Mouse (Mus musculus) hematopoietic multipotent progenitor cell, adult 10-12 weeks (in vitro differentiated cells): ENCODE data around the gene Ovol3. TPM values are rescaled to one million over a fixed set of nuclear protein-coding genes. Genes with fewer than 3 reads are reported as not detected.

Experiments used
- polyA plus RNA-seq: library from polyadenylated mRNA; stranded (reverse); fragments of >175 nt; gene quantifications from 2 replicates; pipeline ENCODE4 v1.2.3, GENCODE M21; 2012; ENCODE audit warnings: low replicate concordance

Gene Ovol3
- not detected in 2 replicates for polyA plus RNA-seq

GRCm38 (mm10) chr7:30235625-30236024 is at the start of gene Ovol3:
Gene Ovol3 (minus strand): TSS chr7:30235725.

GRCm38 (mm10) chr7:30279951-30280669 is 44.6 kb upstream of the Ovol3 start, which contains the start of the genes Thap8 and Wdr62:
Gene Thap8 (plus strand): TSS chr7:30280094.
Gene Wdr62 (minus strand): TSS chr7:30280419.

DNA sequence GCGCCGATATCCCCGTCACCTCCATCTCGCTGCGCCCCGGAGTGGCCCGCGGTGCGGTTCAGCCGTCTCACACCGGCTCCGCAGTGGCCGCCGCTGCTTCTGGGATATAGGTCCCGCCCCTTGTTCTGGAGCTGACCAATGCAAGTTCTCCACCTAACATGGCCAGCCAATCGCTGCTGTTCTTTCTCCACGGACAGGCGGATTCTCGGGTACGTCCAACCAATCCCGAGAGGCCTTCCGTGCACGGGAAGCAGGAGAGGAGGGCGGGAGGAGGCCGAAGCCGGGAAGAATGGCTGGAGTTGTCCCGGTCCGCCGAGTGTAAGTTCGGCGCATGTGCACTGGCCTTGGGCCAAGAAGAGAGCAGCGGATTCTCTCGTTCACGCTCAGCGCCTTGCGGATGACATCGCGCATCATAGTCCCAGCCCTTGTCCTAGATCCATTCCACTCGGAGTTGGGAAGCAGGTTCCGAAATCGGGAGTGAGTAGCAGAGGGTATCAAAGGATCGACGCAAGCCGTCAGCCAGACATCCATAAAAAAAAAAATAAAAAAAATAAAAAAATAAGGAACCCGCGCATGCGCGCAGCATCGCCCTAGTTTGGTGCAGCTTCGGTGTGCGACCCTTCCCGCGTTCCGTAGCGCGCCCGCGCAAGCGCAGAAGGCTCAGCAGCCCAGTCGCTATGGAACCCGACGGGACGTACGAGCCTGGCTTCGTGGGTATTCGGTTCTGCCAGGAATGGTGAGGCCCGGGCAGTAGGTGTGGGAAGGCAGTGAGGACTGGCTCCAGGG is 3.7 kb downstream of the Ovol3 start, which contains the start of the genes Polr2i and Tbcb:
Gene Polr2i, plus strand, starts transcription at position 280 of the 786 bp plus-strand sequence.
Gene Tbcb, minus strand, starts transcription at position 604 of the 786 bp plus-strand sequence.

DNA sequence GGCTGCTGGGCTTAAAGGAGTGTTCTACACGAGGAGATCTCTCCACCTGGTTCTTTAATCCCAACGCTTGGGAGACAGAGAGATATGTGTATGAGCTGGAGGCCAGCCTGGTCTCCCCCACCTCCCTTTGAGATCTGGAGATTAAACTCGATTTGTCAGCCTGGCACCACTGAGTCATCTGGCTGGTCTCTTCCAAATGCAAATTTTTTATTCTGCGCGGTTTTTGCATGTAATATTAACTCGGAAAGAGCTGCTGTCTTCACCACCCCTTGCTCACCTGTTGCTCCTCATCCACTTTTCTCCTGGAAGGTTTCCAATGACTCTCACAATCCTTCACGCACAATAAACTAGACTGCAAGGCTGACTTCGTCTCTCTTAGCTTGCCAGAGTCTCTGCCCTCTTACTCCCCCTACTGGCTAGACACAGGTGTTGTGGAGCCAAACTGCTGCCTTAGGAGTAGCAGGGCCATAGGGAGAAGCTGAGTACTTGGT is 37.0 kb downstream of the Ovol3 start, which contains the start of gene Capns1:
Gene Capns1, minus strand, starts transcription at position 331 of the 491 bp plus-strand sequence.

DNA sequence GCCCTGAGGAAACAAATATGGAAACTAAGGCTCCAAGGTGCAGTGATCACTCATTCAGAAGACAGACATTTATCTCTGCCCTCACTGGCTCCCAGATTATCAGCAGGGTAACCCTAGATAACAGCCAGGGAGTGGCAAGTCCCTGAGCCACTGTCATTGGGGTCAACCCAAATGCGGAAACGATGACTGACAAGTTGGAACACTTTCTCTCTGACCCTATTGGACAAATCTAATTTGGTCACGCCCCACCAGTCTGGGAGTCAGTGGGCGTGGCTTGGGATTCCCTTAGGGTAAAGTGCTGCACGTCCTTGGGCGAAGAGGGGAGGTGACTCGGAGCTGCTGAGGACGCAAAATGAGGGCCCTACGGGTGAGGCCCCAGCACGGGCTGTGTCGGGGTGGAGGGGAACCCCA is 51.6 kb downstream of the Ovol3 start, which contains the start of gene Cox7a1:
Gene Cox7a1, plus strand, starts transcription at position 266 of the 411 bp plus-strand sequence.

Other genes with a start within 250 kb of the Ovol3 start
- 0.10 and 0.27 TPM in 2 replicates for gene Zfp14, start 184.3 kb downstream of the Ovol3 start, polyA plus RNA-seq
- 0.17 and 0.33 TPM in 2 replicates for gene Zfp82, start 162.8 kb downstream of the Ovol3 start, polyA plus RNA-seq
- gene Gm26920, start 145.3 kb downstream of the Ovol3 start, polyA plus RNA-seq: not detected in 2 replicates
- 0.85 and 3.5 TPM in 2 replicates for gene Zfp566, start 145.2 kb downstream of the Ovol3 start, polyA plus RNA-seq
- gene Zfp260, start 140.9 kb downstream of the Ovol3 start, polyA plus RNA-seq: 0.83 and 1.9 TPM in 2 replicates
- gene Zfp382, start 113.8 kb downstream of the Ovol3 start, polyA plus RNA-seq: 8.0 and 18.8 TPM in 2 replicates
- 3.8 and 4.4 TPM in 2 replicates for gene Zfp146, start 66.0 kb downstream of the Ovol3 start, polyA plus RNA-seq
- 1.1 and 1.4 TPM in 2 replicates for gene Cox7a1, start 51.6 kb downstream of the Ovol3 start, polyA plus RNA-seq
- gene Capns1, start 36.9 kb downstream of the Ovol3 start, polyA plus RNA-seq: 89.2 and 120 TPM in 2 replicates
- 34.0 and 41.8 TPM in 2 replicates for gene Polr2i, start 3.8 kb downstream of the Ovol3 start, polyA plus RNA-seq
- 19.3 and 21.9 TPM in 2 replicates for gene Tbcb, start 3.5 kb downstream of the Ovol3 start, polyA plus RNA-seq
- not detected in 2 replicates for gene Thap8, start 44.4 kb upstream of the Ovol3 start, polyA plus RNA-seq
- 5.0 and 25.2 TPM in 2 replicates for gene Wdr62, start 44.7 kb upstream of the Ovol3 start, polyA plus RNA-seq
- 2.8 and 14.0 TPM in 2 replicates for gene Clip3, start 56.0 kb upstream of the Ovol3 start, polyA plus RNA-seq
- gene Alkbh6, start 73.0 kb upstream of the Ovol3 start, polyA plus RNA-seq: 114 and 225 TPM in 2 replicates
- 3.5 and 6.2 TPM in 2 replicates for gene Syne4, start 79.1 kb upstream of the Ovol3 start, polyA plus RNA-seq
- gene E130208F15Rik, start 86.0 kb upstream of the Ovol3 start, polyA plus RNA-seq: 1.2 and 3.5 TPM in 2 replicates
- gene Sdhaf1, start 88.2 kb upstream of the Ovol3 start, polyA plus RNA-seq: 7.3 and 13.8 TPM in 2 replicates
- 0.09 and 0.16 TPM in 2 replicates for gene Lrfn3, start 127.0 kb upstream of the Ovol3 start, polyA plus RNA-seq
- gene Tyrobp, start 178.0 kb upstream of the Ovol3 start, polyA plus RNA-seq: 103 and 543 TPM in 2 replicates
- gene Hcst, start 184.1 kb upstream of the Ovol3 start, polyA plus RNA-seq: 15.4 and 73.3 TPM in 2 replicates
- 57.5 and 91.8 TPM in 2 replicates for gene Nfkbid, start 186.0 kb upstream of the Ovol3 start, polyA plus RNA-seq
- 2.4 and 4.5 TPM in 2 replicates for gene Aplp1, start 209.8 kb upstream of the Ovol3 start, polyA plus RNA-seq
- gene Kirrel2, start 222.0 kb upstream of the Ovol3 start, polyA plus RNA-seq: 0.18 TPM in 1 of 2 replicates, not detected in the other
- gene Nphs1, start 222.6 kb upstream of the Ovol3 start, polyA plus RNA-seq: not detected in 2 replicates